Mouse (Mus musculus): ENCODE data around the gene Pdcd4. TPM values are rescaled to one million over a fixed set of nuclear protein-coding genes. Genes with fewer than 3 reads are reported as not detected.

Gene Pdcd4
- total and polyA plus RNA-seq, 2 experiments from 2014 or later, result 4.2 to 28.6 TPM

DNA sequence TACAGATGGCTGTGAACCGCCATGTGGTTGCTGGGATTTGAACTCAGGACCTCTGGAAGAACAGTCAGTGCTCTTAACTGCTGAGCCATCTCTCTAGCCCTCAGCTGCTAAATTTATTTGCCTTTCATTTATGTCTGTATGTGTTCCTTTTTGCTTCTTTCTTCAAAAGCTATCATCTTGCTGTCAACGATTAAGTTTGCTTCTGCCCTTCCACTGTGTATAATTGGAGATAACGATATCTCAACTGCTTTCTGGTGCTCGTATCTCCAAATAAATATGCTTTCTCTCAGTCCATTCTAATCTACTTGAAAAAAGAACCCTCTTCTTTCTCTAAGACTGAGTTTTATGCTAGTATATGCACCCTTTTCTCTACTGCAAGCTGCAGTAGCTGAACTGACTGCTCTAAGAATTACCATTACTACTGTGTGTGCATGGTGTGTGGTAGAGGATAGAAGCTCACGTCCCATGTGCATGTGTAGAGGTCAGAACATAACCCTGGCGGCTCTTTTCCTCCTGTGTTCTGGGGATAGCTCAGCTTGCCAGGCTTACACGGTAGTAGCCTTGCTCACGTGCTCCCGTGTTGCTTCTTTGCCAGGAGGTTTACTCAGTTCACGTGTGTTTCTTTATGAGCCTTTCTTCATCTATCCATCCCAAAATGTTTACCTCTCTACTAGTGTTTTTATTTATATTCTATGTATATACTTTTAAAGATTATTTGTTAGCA lies 73.0 kb downstream of the Pdcd4 start:
- DNase-seq (ENCODE audit: low spot score) (no peak), ATAC-seq (ENCODE audit: insufficient read depth, low read depth) (no peak)
- H3K27me3 ChIP-seq (ENCODE audit: control insufficient read depth, insufficient read depth, low read length), result no peaks in the 10 kb centered on the region
- H3K36me3 ChIP-seq (replicated peaks; ENCODE audit: control insufficient read depth, insufficient read depth, low read length), result no peaks in the 10 kb centered on the region
- no peaks in the 10 kb centered on the region for H3K4me1 ChIP-seq (ENCODE audit: control insufficient read depth, insufficient read depth)
- H3K4me3 ChIP-seq (ENCODE audit: low read depth, low read length), result no peak overlapping the region
- WGBS, result 73% methylated on average over 10 of the region's 10 CpGs
- TF ChIP-seq CTCF (IDR thresholded peaks at IDR 0.05; ENCODE audit: low read depth) (no peak), EP300 (IDR thresholded peaks at IDR 0.05; ENCODE audit: low read depth) (no peak)
- H3K27ac ChIP-seq (ENCODE audit: low read depth), result no peak overlapping the region
- H3K4me2 ChIP-seq (ENCODE audit: low read depth, low read length), result no peak overlapping the region
- no peak overlapping the region for H3K9ac ChIP-seq (replicated peaks; ENCODE audit: low read depth, low read length)
- H3K9me3 ChIP-seq (replicated peaks; ENCODE audit: control insufficient read depth, low read length), result no peaks in the 10 kb centered on the region

DNA sequence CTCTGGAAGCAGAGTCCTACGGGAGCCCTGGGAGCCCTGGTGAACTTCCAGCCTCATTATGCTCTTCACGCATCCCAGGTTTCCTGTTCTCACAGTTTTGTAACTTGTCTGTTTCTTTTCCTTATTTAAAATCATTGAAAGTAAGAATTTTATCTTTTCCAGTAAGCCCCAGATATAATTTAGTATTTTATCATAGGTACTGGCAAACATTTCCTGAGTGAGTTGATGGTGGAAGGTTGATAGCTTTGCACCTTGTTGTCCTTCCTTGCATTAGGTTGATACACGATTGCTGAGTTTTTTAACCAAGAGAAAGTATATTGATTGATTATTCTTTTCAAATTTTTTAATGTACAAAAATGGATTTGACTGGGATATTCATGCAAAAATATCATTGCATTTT lies 77.2 kb downstream of the Pdcd4 start:
- no peaks in the 10 kb centered on the region for H3K4me1 ChIP-seq (ENCODE audit: control insufficient read depth, insufficient read depth)
- no peak overlapping the region for H3K4me2 ChIP-seq (ENCODE audit: low read depth, low read length)
- DNase-seq (ENCODE audit: low spot score), result no peak
- no peak overlapping the region for H3K27ac ChIP-seq (ENCODE audit: low read depth)
- no peaks in the 10 kb centered on the region for H3K27me3 ChIP-seq (ENCODE audit: control insufficient read depth, insufficient read depth, low read length)
- H3K9me3 ChIP-seq (replicated peaks; ENCODE audit: control insufficient read depth, low read length), result no peaks in the 10 kb centered on the region
- 83% methylated on average over 3 of the region's 3 CpGs for WGBS
- TF ChIP-seq EP300 (IDR thresholded peaks at IDR 0.05; ENCODE audit: low read depth) (no peak), CTCF (IDR thresholded peaks at IDR 0.05; ENCODE audit: low read depth) (no peak)
- no peaks in the 10 kb centered on the region for H3K36me3 ChIP-seq (replicated peaks; ENCODE audit: control insufficient read depth, insufficient read depth, low read length)
- H3K9ac ChIP-seq (replicated peaks; ENCODE audit: low read depth, low read length), result no peak overlapping the region
- ATAC-seq (ENCODE audit: insufficient read depth, low read depth), result no peak
- no peak overlapping the region for H3K4me3 ChIP-seq (ENCODE audit: low read depth, low read length)

DNA sequence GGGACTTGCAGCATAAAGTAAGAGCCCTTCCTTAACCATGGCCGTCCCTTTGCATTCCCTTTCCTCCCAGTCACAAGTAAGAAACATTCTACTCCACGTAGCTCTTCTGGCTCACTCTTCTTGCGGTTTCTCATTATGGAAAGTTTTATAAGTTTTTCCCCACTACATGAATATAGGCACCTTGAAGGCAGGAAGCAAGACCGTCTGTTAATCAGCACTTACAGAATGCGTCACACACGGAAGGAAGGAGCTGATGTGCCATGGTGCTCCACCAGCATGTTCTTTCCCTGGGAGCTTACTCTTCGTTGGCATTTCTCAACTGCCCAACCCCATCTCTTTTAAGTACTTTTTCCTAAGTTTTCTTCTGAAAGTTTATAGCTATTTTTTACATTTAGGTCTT lies 79.9 kb downstream of the Pdcd4 start:
- 0 out of 2 replicates have a peak overlapping the region, but pooled peaks have one; percentile 5 for H3K27ac ChIP-seq (ENCODE audit: low read depth)
- H3K9ac ChIP-seq (replicated peaks; ENCODE audit: low read depth, low read length), result no peak overlapping the region
- H3K27me3 ChIP-seq (ENCODE audit: control insufficient read depth, insufficient read depth, low read length), result no peaks in the 10 kb centered on the region
- no peaks in the 10 kb centered on the region for H3K4me1 ChIP-seq (ENCODE audit: control insufficient read depth, insufficient read depth)
- no peak overlapping the region; the same call in 1 of the 2 replicates for H3K4me2 ChIP-seq (ENCODE audit: low read depth, low read length)
- no peak overlapping the region for H3K4me3 ChIP-seq (ENCODE audit: low read depth, low read length)
- TF ChIP-seq EP300 (IDR thresholded peaks at IDR 0.05; ENCODE audit: low read depth) (no peak), CTCF (IDR thresholded peaks at IDR 0.05; ENCODE audit: low read depth) (no peak)
- DNase-seq (ENCODE audit: low spot score), result no peak
- no peaks in the 10 kb centered on the region for H3K36me3 ChIP-seq (replicated peaks; ENCODE audit: control insufficient read depth, insufficient read depth, low read length)
- H3K9me3 ChIP-seq (replicated peaks; ENCODE audit: control insufficient read depth, low read length), result no peaks in the 10 kb centered on the region
- WGBS, result 55% methylated on average over 7 of the region's 7 CpGs
- no peak for ATAC-seq (ENCODE audit: insufficient read depth, low read depth)

DNA sequence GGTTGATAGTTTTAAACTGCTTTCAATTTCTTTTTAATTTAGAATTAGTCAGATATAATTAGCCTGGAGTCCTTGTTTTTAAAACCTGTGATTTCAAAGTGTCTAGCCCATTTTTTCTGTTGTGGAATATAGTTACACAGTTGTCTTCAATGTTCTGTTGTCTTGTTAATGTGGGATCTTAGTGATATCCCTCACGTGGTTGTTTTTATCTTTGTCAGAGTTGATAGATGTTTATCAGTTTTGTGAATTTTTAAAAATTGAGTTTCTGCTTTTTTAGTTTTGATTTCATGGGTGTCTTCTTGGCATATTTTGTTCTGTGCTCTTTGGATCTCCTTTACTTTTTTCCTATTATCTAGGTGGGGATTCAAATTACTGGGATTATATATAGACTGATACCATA lies 81.6 kb downstream of the Pdcd4 start:
- no peaks in the 10 kb centered on the region for H3K36me3 ChIP-seq (replicated peaks; ENCODE audit: control insufficient read depth, insufficient read depth, low read length)
- no peak for DNase-seq (ENCODE audit: low spot score)
- WGBS, result 52% methylated on average over 1 of the region's 1 CpGs
- no peak overlapping the region for H3K4me2 ChIP-seq (ENCODE audit: low read depth, low read length)
- no peak overlapping the region for H3K27ac ChIP-seq (ENCODE audit: low read depth)
- no peaks in the 10 kb centered on the region for H3K27me3 ChIP-seq (ENCODE audit: control insufficient read depth, insufficient read depth, low read length)
- no peaks in the 10 kb centered on the region for H3K9me3 ChIP-seq (replicated peaks; ENCODE audit: control insufficient read depth, low read length)
- no peak for ATAC-seq (ENCODE audit: insufficient read depth, low read depth)
- TF ChIP-seq EP300 (IDR thresholded peaks at IDR 0.05; ENCODE audit: low read depth), result no peak
- TF ChIP-seq CTCF (IDR thresholded peaks at IDR 0.05; ENCODE audit: low read depth), result no peak
- no peak overlapping the region for H3K4me3 ChIP-seq (ENCODE audit: low read depth, low read length)
- no peak overlapping the region for H3K9ac ChIP-seq (replicated peaks; ENCODE audit: low read depth, low read length)
- no peaks in the 10 kb centered on the region for H3K4me1 ChIP-seq (ENCODE audit: control insufficient read depth, insufficient read depth)

Other genes with a start within 250 kb of the Pdcd4 start
- gene Rbm20, start 214.9 kb upstream of the Pdcd4 start, total RNA-seq (2014; rRNA removed; ENCODE audit: low replicate concordance), result 328 and 340 TPM in 2 replicates
- gene Rbm20, start 214.9 kb upstream of the Pdcd4 start, polyA plus RNA-seq (2015; fragmentation: Nextera tagmentation; extraction: Ambion mirVana), result 58.5 and 65.2 TPM in 2 replicates
- 38.0 and 48.6 TPM in 2 replicates for gene Shoc2, start 52.1 kb downstream of the Pdcd4 start, total RNA-seq (2014; rRNA removed; ENCODE audit: low replicate concordance)
- 20.1 and 22.1 TPM in 2 replicates for gene Shoc2, start 52.1 kb downstream of the Pdcd4 start, polyA plus RNA-seq (2015; fragmentation: Nextera tagmentation; extraction: Ambion mirVana)
- gene Bbip1, start 52.4 kb downstream of the Pdcd4 start, total RNA-seq (2014; rRNA removed; ENCODE audit: low replicate concordance), result 32.1 and 45.5 TPM in 2 replicates
- gene Bbip1, start 52.4 kb downstream of the Pdcd4 start, polyA plus RNA-seq (2015; fragmentation: Nextera tagmentation; extraction: Ambion mirVana), result 74.2 and 78.3 TPM in 2 replicates
- gene Adra2a, start 151.9 kb downstream of the Pdcd4 start, total RNA-seq (2014; rRNA removed; ENCODE audit: low replicate concordance), result 1.9 TPM in 1 of 2 replicates, not detected in the other
- gene Adra2a, start 151.9 kb downstream of the Pdcd4 start, polyA plus RNA-seq (2015; fragmentation: Nextera tagmentation; extraction: Ambion mirVana), result 0.03 TPM in 1 of 2 replicates, not detected in the other